In genomic region chr5:9453298-9453697, GRCm38 (mm10) we compare ENCODE assay signal across 30 mouse cellular contexts.
DNase-seq lines count a peak whose midpoint lies in the region; ATAC-seq and TF ChIP-seq lines count a peak whose summit lies in the region.
"Had no signal": no experiment of that assay in that cellular context is flagged by ENCODE, and none has a peak within 500 bp of the region (broad histone marks: within the 10 kb centered on the region; RNA-seq: fewer than 3 reads in every experiment).

No protein-coding gene starts in this region.

- no peaks in the 10 kb centered on the region for H3K27me3 ChIP-seq in kidney, postnatal 0 days (ENCODE audit: insufficient read depth, low read length)
- H3K27me3 ChIP-seq in kidney, embryonic 15.5 days, result no peaks in the 10 kb centered on the region
- no peaks in the 10 kb centered on the region for H3K27me3 ChIP-seq in midbrain, embryonic 15.5 days (replicated peaks)
- no peaks in the 10 kb centered on the region for H3K27me3 ChIP-seq in midbrain, embryonic 16.5 days (ENCODE audit: control insufficient read depth, insufficient read depth, low read depth, low read length)
- H3K27me3 ChIP-seq in heart, embryonic 12.5 days (replicated peaks), result no peaks in the 10 kb centered on the region
- H3K27me3 ChIP-seq: embryonic facial prominence, embryonic 13.5 days; forebrain, embryonic 12.5 days; heart, embryonic 13.5 days; hindbrain, embryonic 12.5 days; liver, embryonic 15.5 days; lung, embryonic 15.5 days; megakaryocyte, embryonic 14.5 days had no signal

- no peak overlapping the region for H3K4me2 ChIP-seq in kidney, postnatal 0 days (ENCODE audit: low read length)
- no peak overlapping the region for H3K4me2 ChIP-seq in kidney, embryonic 15.5 days
- no peak overlapping the region for H3K4me2 ChIP-seq in midbrain, embryonic 15.5 days
- no peak overlapping the region for H3K4me2 ChIP-seq in midbrain, embryonic 16.5 days (ENCODE audit: low read length)
- H3K4me2 ChIP-seq in heart, embryonic 12.5 days, result no peak overlapping the region
- H3K4me2 ChIP-seq: embryonic facial prominence, embryonic 13.5 days; forebrain, embryonic 12.5 days; heart, embryonic 13.5 days; hindbrain, embryonic 12.5 days; liver, embryonic 15.5 days; lung, embryonic 15.5 days had no signal

- TF ChIP-seq CTCF in kidney, postnatal 0 days (IDR thresholded peaks at IDR 0.05; ENCODE audit: low read depth), result peak; percentile 26; the same call in 1 of the 2 replicates
- peak; percentile 11; the same call in 1 of the 2 replicates for TF ChIP-seq CTCF in brain, embryonic 14.5 days (IDR thresholded peaks at IDR 0.05; ENCODE audit: borderline replicate concordance, extremely low read depth, insufficient read depth, insufficient read length)

- no peak overlapping the region for H3K4me3 ChIP-seq in kidney, postnatal 0 days (replicated peaks; ENCODE audit: low read depth, low read length)
- H3K4me3 ChIP-seq in kidney, embryonic 15.5 days (replicated peaks), result no peak overlapping the region
- H3K4me3 ChIP-seq in midbrain, embryonic 15.5 days, result no peak overlapping the region
- H3K4me3 ChIP-seq in midbrain, embryonic 16.5 days (ENCODE audit: low read depth, low read length), result no peak overlapping the region
- H3K4me3 ChIP-seq in heart, embryonic 12.5 days, result no peak overlapping the region
- H3K4me3 ChIP-seq: embryonic facial prominence, embryonic 13.5 days; erythroblast, embryonic 14.5 days; forebrain, embryonic 12.5 days; heart, embryonic 13.5 days; hindbrain, embryonic 12.5 days; limb, embryonic 10.5 days; liver, embryonic 15.5 days; lung, embryonic 15.5 days; megakaryocyte, embryonic 14.5 days had no signal

- WGBS in kidney, postnatal 0 days, result 91% methylated on average over 2 of the region's 2 CpGs
- 85% methylated on average over 2 of the region's 2 CpGs for WGBS in kidney, embryonic 15.5 days
- 94% methylated on average over 2 of the region's 2 CpGs for WGBS in midbrain, embryonic 15.5 days
- WGBS in midbrain, embryonic 16.5 days, result 88% methylated on average over 2 of the region's 2 CpGs
- 89% methylated on average over 2 of the region's 2 CpGs for WGBS in heart, embryonic 12.5 days

- DNase-seq in kidney, postnatal 0 days (ENCODE audit: low spot score), result no peak
- peak; percentile 19 for DNase-seq in brain, embryonic 14.5 days (ENCODE audit: low read depth)
- no peak for DNase-seq in frontal cortex, postnatal 25 days (ENCODE audit: low spot score in 2 of 2)
- DNase-seq: adrenal gland, postnatal 10 days; cerebellum, postnatal 25 days; embryo, embryonic 11 days; gastrocnemius, postnatal 14 days; heart, adult 18-20 months; heart, postnatal 14 days; kidney, adult 18-20 months; kidney, postnatal 10 days; liver; lung, postnatal 36 days; right cerebral cortex, postnatal 14 days; spleen, adult 18-20 months; thymus, postnatal 14 days had no signal

- H3K4me1 ChIP-seq in kidney, postnatal 0 days (replicated peaks; ENCODE audit: insufficient read depth, low read length), result no peaks in the 10 kb centered on the region
- no peaks in the 10 kb centered on the region for H3K4me1 ChIP-seq in kidney, embryonic 15.5 days
- H3K4me1 ChIP-seq in midbrain, embryonic 15.5 days, result no peaks in the 10 kb centered on the region
- H3K4me1 ChIP-seq in midbrain, embryonic 16.5 days (ENCODE audit: control insufficient read depth, insufficient read depth, low read length), result no peaks in the 10 kb centered on the region
- no peaks in the 10 kb centered on the region for H3K4me1 ChIP-seq in heart, embryonic 12.5 days (replicated peaks)
- H3K4me1 ChIP-seq: embryonic facial prominence, embryonic 13.5 days; forebrain, embryonic 12.5 days; heart, embryonic 13.5 days; hindbrain, embryonic 12.5 days; limb, embryonic 10.5 days; liver, embryonic 15.5 days; lung, embryonic 15.5 days; megakaryocyte, embryonic 14.5 days had no signal

- TF ChIP-seq POLR2A in brain, embryonic 14.5 days (IDR thresholded peaks at IDR 0.05; ENCODE audit: borderline replicate concordance, extremely low read depth, insufficient read depth, insufficient read length, poor library complexity, severe bottlenecking), result no peak

- no peak overlapping the region for H3K9ac ChIP-seq in kidney, postnatal 0 days (ENCODE audit: low read depth, low read length)
- no peak overlapping the region for H3K9ac ChIP-seq in kidney, embryonic 15.5 days
- H3K9ac ChIP-seq in midbrain, embryonic 15.5 days, result no peak overlapping the region
- no peak overlapping the region for H3K9ac ChIP-seq in midbrain, embryonic 16.5 days (ENCODE audit: low read depth, low read length)
- no peak overlapping the region for H3K9ac ChIP-seq in heart, embryonic 12.5 days
- H3K9ac ChIP-seq: embryonic facial prominence, embryonic 13.5 days; forebrain, embryonic 12.5 days; heart, embryonic 13.5 days; hindbrain, embryonic 12.5 days; liver, embryonic 15.5 days; lung, embryonic 15.5 days had no signal

- H3K9me3 ChIP-seq in kidney, postnatal 0 days (replicated peaks; ENCODE audit: low read length), result no peaks in the 10 kb centered on the region
- H3K9me3 ChIP-seq in kidney, embryonic 15.5 days (replicated peaks), result no peaks in the 10 kb centered on the region
- H3K9me3 ChIP-seq in midbrain, embryonic 15.5 days, result no peaks in the 10 kb centered on the region
- no peaks in the 10 kb centered on the region for H3K9me3 ChIP-seq in midbrain, embryonic 16.5 days (replicated peaks; ENCODE audit: control insufficient read depth, low read length, poor library complexity, severe bottlenecking)
- no peaks in the 10 kb centered on the region for H3K9me3 ChIP-seq in heart, embryonic 12.5 days (replicated peaks)
- H3K9me3 ChIP-seq: embryonic facial prominence, embryonic 13.5 days; forebrain, embryonic 12.5 days; heart, embryonic 13.5 days; hindbrain, embryonic 12.5 days; limb, embryonic 10.5 days; liver, embryonic 15.5 days; lung, embryonic 15.5 days had no signal

- no peak overlapping the region for H3K27ac ChIP-seq in kidney, postnatal 0 days
- no peak overlapping the region for H3K27ac ChIP-seq in kidney, embryonic 15.5 days
- no peak overlapping the region for H3K27ac ChIP-seq in midbrain, embryonic 15.5 days
- no peak overlapping the region for H3K27ac ChIP-seq in midbrain, embryonic 16.5 days (ENCODE audit: low read length)
- no peak overlapping the region for H3K27ac ChIP-seq in heart, embryonic 12.5 days (ENCODE audit: poor library complexity, severe bottlenecking)
- H3K27ac ChIP-seq: embryonic facial prominence, embryonic 13.5 days; forebrain, embryonic 12.5 days; heart, embryonic 13.5 days; hindbrain, embryonic 12.5 days; limb, embryonic 10.5 days; liver, embryonic 15.5 days; lung, embryonic 15.5 days had no signal

- ATAC-seq in kidney, postnatal 0 days (replicated peaks; ENCODE audit: low FRiP score, low read depth), result no peak
- no peak for ATAC-seq in kidney, embryonic 15.5 days (replicated peaks; ENCODE audit: low FRiP score)
- ATAC-seq in midbrain, embryonic 15.5 days (replicated peaks), result peak; percentile 45; the same call in 1 of the 2 replicates
- ATAC-seq in midbrain, embryonic 16.5 days, result no peak
- ATAC-seq in heart, embryonic 12.5 days (ENCODE audit: insufficient number of reproducible peaks, low FRiP score), result no peak
- ATAC-seq: inflammation-experienced regulatory T-cells, adult 6 months had no signal

- H3K36me3 ChIP-seq in kidney, postnatal 0 days (ENCODE audit: insufficient read depth, low read length), result no peaks in the 10 kb centered on the region
- H3K36me3 ChIP-seq in kidney, embryonic 15.5 days, result no peaks in the 10 kb centered on the region
- H3K36me3 ChIP-seq in midbrain, embryonic 15.5 days (replicated peaks), result no peaks in the 10 kb centered on the region
- no peaks in the 10 kb centered on the region for H3K36me3 ChIP-seq in midbrain, embryonic 16.5 days (ENCODE audit: control insufficient read depth, insufficient read depth, low read length)
- no peaks in the 10 kb centered on the region for H3K36me3 ChIP-seq in heart, embryonic 12.5 days
- H3K36me3 ChIP-seq: embryonic facial prominence, embryonic 13.5 days; forebrain, embryonic 12.5 days; heart, embryonic 13.5 days; hindbrain, embryonic 12.5 days; limb, embryonic 10.5 days; liver, embryonic 15.5 days; lung, embryonic 15.5 days had no signal
